Mouse (Mus musculus) E14TG2a.4 (cell line): Measurements from ENCODE around the gene Apopt1.

ENCODE experiments used
- CTCF ChIP-seq: conservative IDR thresholded peaks from 2 replicates; pipeline ENCODE4 v1.5.1; 2014; ENCODE audit warnings: low read length
- NANOG ChIP-seq: IDR thresholded peaks from 2 replicates; pipeline ENCODE4 v1.6.1; 2014; ENCODE audit warnings: borderline replicate concordance, low read length, mixed read lengths
- POU5F1 ChIP-seq: IDR thresholded peaks from 2 replicates; pipeline ENCODE4 v1.6.1; 2014; ENCODE audit warnings: low read length, borderline replicate concordance

- no peak for TF ChIP-seq CTCF
- no peak for TF ChIP-seq NANOG
- no peak for TF ChIP-seq POU5F1
These were observed 42.2 kb downstream of the Apopt1 start for GRCm38 (mm10) chr12:111755231-111755630.
